Mouse (Mus musculus) MEL (cell line): ENCODE measurements at regions not wholly inside any gene's neighbourhood (a gene's known extent, or its start where the extent isn't known, plus 50 kb on each side); places are given as distances from the start of the nearest gene placed in this dataset.

ENCODE experiments used
- BHLHE40 ChIP-seq: IDR thresholded peaks from 2 replicates; pipeline ENCODE4 v1.6.1; 2012; ENCODE audit warnings: low read depth, mild to moderate bottlenecking, inconsistent platforms, low read length, improper control_type of control experiment, borderline replicate concordance
- CHD1 ChIP-seq: IDR thresholded peaks from 2 replicates; pipeline ENCODE4 v1.6.1; 2012; ENCODE audit warnings: low read depth, mild to moderate bottlenecking, inconsistent platforms, low read length, improper control_type of control experiment
- CTCF ChIP-seq, 3 experiments: IDR thresholded peaks in 2 of 3; conservative IDR thresholded peaks in 1 of 3; 2 replicates each; pipeline ENCODE4 v1.5.1; 2011 to 2012; ENCODE audit warnings: low read length in 3 of 3, low read depth in 2 of 3, mild to moderate bottlenecking in 2 of 3, improper control_type of control experiment in 1 of 3, inconsistent platforms in 1 of 3, mixed read lengths in 1 of 3, moderate library complexity in 1 of 3; ENCODE audit not compliant: control insufficient read depth in 1 of 3, insufficient read depth in 1 of 3, poor library complexity in 1 of 3, severe bottlenecking in 1 of 3
- EP300 ChIP-seq, 2 experiments: IDR thresholded peaks; 2 replicates each; pipeline ENCODE4 v1.6.1; 2011; ENCODE audit warnings: improper control_type of control experiment in 2 of 2, low read length in 2 of 2, low read depth in 1 of 2, mild to moderate bottlenecking in 1 of 2
- MXI1 ChIP-seq: IDR thresholded peaks from 2 replicates; pipeline ENCODE4 v1.6.1; 2011; ENCODE audit warnings: mild to moderate bottlenecking, low read depth, low read length, improper control_type of control experiment
- MYC ChIP-seq: IDR thresholded peaks from 2 replicates; pipeline ENCODE4 v1.6.1; 2011; ENCODE audit warnings: low read depth, mild to moderate bottlenecking, low read length, improper control_type of control experiment, moderate library complexity
- NELFE ChIP-seq: IDR thresholded peaks from 2 replicates; pipeline ENCODE4 v1.6.1; 2011; ENCODE audit warnings: low read depth, low read length, improper control_type of control experiment
- POLR2A ChIP-seq, 2 experiments: IDR thresholded peaks; 2 replicates each; pipeline ENCODE4 v1.6.1; 2011 to 2012; ENCODE audit warnings: low read length in 2 of 2, mild to moderate bottlenecking in 2 of 2, control low read depth in 1 of 2, improper control_type of control experiment in 1 of 2, low read depth in 1 of 2, moderate library complexity in 1 of 2; ENCODE audit not compliant: control insufficient read depth in 1 of 2, insufficient read depth in 1 of 2, poor library complexity in 1 of 2
- RAD21 ChIP-seq: IDR thresholded peaks from 2 replicates; pipeline ENCODE4 v1.6.1; 2011; ENCODE audit warnings: mild to moderate bottlenecking, low read depth, low read length, improper control_type of control experiment
- TAL1 ChIP-seq: IDR thresholded peaks from 2 replicates; pipeline ENCODE4 v1.6.1; 2012; ENCODE audit warnings: mild to moderate bottlenecking, inconsistent platforms, low read length, moderate library complexity, mixed read lengths
- TBP ChIP-seq: IDR thresholded peaks from 2 replicates; pipeline ENCODE4 v1.8.0; 2011; ENCODE audit warnings: low read depth, low read length, improper control_type of control experiment
- USF2 ChIP-seq, 2 experiments: IDR thresholded peaks; 2 replicates each; pipeline ENCODE4 v1.6.1; 2011 to 2012; ENCODE audit warnings: improper control_type of control experiment in 2 of 2, low read length in 2 of 2, borderline replicate concordance in 1 of 2, inconsistent platforms in 1 of 2, low read depth in 1 of 2, mild to moderate bottlenecking in 1 of 2; ENCODE audit not compliant: insufficient read depth in 1 of 2
- ZKSCAN1 ChIP-seq: IDR thresholded peaks from 2 replicates; pipeline ENCODE4 v1.6.1; 2012; ENCODE audit warnings: low read depth, mild to moderate bottlenecking, inconsistent platforms, low read length, improper control_type of control experiment, moderate library complexity

DNA sequence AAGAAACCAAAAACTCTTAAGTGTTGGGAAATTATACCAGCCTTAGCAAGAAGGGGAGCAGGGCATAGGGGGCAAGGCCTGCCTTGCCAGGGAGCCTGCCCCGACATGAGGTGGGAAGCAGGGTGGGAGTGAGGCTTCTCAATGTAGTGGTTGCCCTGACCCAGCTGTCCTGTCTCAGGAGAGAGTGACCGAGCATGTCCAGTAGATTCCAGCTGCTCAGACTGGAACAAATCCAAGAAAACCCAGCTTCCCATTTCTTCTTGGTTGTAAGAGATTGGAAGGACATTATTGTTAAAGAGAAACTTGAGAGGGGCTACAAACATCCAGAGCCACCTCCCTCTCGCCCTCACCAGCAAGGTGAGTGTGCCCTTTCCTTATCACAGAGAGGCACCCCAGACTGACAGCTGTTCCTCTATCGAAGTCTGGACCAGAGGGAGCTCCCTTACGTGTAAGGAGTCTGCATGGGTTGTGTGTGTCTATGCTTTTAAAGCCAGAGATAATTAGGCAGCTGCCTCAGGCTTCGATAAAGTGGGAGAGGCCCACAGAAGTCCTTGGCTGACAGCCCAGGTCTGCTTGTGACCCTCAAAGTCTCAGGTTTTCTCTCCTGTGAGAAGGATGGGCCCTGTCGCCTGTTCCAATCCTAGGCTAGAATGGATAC lies 608.1 kb downstream of the Zfp706 start:
- TF ChIP-seq POLR2A (IDR thresholded peaks at IDR 0.05; ENCODE audit: control insufficient read depth in 1 of 2, insufficient read depth in 1 of 2, low read depth in 1 of 2, low read length in 2 of 2, poor library complexity in 1 of 2) (no peak), TBP (no peak), RAD21 (no peak), USF2 (IDR thresholded peaks at IDR 0.05; ENCODE audit: borderline replicate concordance in 1 of 2, insufficient read depth in 1 of 2, low read depth in 1 of 2, low read length in 2 of 2) (no peak), CTCF (IDR thresholded peaks at IDR 0.05 in 2 of 3, conservative IDR thresholded peaks at IDR 0.05 in 1 of 3; ENCODE audit: control insufficient read depth in 1 of 3, insufficient read depth in 1 of 3, low read depth in 2 of 3, low read length in 3 of 3, poor library complexity in 1 of 3, severe bottlenecking in 1 of 3) (no peak), BHLHE40 (no peak), TAL1 (no peak), NELFE (no peak), CHD1 (no peak), ZKSCAN1 (no peak), MXI1 (no peak), MYC (no peak), EP300 (IDR thresholded peaks at IDR 0.05; ENCODE audit: low read depth in 1 of 2, low read length in 2 of 2) (peak in 1 of 2 experiments; percentile 44; a peak in 3 of 4 replicates)
